Mouse (Mus musculus): ENCODE data around the gene Zc3h12c. TPM values are rescaled to one million over a fixed set of nuclear protein-coding genes. Genes with fewer than 3 reads are reported as not detected.

The Zc3h12c gene
- 0.80 TPM for polyA plus RNA-seq (2017; shearing (Covaris generic))

DNA sequence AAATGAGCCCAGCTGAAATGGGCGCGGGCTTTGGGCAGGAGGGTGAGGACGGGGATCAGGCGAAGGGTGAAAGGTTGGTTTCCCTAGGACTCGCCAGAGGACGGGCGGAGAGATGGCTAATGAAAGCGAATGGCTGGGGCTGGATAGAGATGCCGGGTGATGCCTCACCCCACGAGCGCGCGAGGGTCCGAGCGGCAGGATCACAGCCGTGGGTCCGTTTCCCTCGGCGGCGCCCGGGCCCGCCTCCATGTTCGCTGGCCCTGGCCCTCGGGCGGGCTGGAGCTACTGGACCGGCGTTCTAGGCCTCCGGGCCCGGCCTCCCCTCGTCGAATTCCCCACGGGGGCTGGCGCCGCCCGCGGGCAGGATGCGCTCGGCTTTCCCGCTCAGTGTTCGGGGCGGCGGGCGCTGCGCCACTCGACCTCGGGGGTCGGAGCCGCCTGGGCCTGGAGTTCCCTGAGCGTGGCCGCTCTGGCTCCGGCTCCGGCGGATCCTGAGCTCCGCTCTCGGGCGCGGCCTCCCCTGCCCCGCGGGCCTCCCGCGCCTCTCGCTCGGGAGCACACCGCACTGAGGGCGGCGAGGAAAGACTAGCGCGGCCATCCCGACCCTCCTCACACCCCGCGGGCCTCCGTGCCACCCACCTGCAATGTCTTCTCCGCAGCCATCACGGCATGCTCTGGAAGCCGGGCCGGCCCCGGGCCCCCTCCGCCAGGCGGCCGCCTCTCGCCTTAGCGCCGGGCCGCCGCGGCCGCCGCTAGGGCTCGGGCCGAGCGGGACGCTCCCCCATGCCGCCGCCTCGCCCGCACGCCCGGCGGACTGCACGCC, at the start of gene Zc3h12c:
Gene Zc3h12c (minus strand): TSS at position 710 of the 823 bp plus-strand sequence.

Other genes with a start within 250 kb of the Zc3h12c start
- 29.4 TPM for gene Fdx1, start 205.0 kb downstream of the Zc3h12c start, polyA plus RNA-seq (2017; shearing (Covaris generic))
- gene Rdx, start 121.4 kb downstream of the Zc3h12c start, polyA plus RNA-seq (2017; shearing (Covaris generic)): 75.0 TPM